In the genomic region with DNA sequence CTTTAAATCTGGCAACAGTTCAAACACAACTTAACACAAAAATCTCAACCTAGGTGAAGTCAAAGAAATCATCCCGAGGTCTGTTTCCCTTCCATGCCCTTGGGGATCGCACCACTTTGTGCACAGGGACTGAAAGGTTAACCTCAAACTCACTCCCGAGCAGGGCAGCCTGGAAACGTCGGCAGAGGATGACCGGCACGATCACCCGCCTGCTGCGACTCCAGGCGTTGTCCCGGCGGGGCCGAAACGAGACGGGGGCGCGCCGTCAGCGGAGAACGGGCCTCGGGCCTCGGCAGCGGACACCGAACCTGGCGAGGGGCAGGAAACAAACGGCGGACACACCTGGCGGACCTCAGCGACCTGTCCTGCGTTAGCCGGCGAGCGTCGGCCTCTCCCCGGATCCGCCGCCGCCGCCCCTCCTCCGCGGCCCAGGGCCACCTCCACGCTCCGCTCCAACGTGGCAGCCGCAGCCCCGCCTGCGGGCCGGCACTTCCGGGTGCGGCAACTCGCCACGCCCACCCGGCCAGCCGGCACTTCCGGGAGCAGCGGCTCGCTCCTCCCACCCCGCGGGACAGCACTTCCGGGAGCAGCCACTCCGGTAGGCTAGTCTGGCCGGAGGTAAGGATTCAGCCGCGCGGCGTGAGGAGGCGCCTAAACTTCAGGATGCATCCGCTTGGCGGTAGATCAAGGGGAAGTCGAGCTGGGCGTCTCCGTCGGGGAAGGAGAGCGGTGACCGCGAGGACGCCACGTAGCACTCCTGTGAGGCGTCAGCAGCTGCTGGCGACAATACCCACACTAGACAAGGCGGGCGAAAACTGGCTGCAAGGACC, we compare ENCODE assay signal across 8 mouse cellular contexts. TPM values are rescaled to one million over a fixed set of nuclear protein-coding genes. Genes with fewer than 3 reads are reported as not detected.
DNase-seq lines count a peak whose midpoint lies in the region; ATAC-seq lines count a peak whose summit lies in the region.

TSS of gene Sec31a (minus strand) at position 474 of the 830 bp plus-strand sequence.

- H3K9me3 ChIP-seq in heart, embryonic 13.5 days: no peaks in the 10 kb centered on the region
- H3K9me3 ChIP-seq in liver, embryonic 12.5 days (replicated peaks): no peaks in the 10 kb centered on the region
- H3K9me3 ChIP-seq in stomach, embryonic 15.5 days: no peaks in the 10 kb centered on the region

- DNase-seq in CD4-positive helper T cell, adult 2 months (ENCODE audit: low read depth, low spot score): peak; percentile 97
- peak; percentile 81 for DNase-seq in brain, embryonic 18.5 days (ENCODE audit: low read depth, low spot score)
- peak; percentile 99 for DNase-seq in kidney, postnatal 10 days
- DNase-seq in natural killer cell, adult 2 months (ENCODE audit: low spot score in 2 of 2): peak; percentile 97

- H3K4me1 ChIP-seq in heart, embryonic 13.5 days: peaks cover 39% of the 10 kb centered on the region
- peaks cover 45% of the 10 kb centered on the region for H3K4me1 ChIP-seq in liver, embryonic 12.5 days
- H3K4me1 ChIP-seq in stomach, embryonic 15.5 days: peaks cover 14% of the 10 kb centered on the region; the same call in 1 of the 2 replicates

- H3K9ac ChIP-seq in heart, embryonic 13.5 days: peak within 1 kb of the TSS; percentile 93
- H3K9ac ChIP-seq in liver, embryonic 12.5 days: peak within 1 kb of the TSS; percentile 78
- peak within 1 kb of the TSS; percentile 86 for H3K9ac ChIP-seq in stomach, embryonic 15.5 days

- H3K4me2 ChIP-seq in heart, embryonic 13.5 days: peak within 1 kb of the TSS; percentile 73
- peak within 1 kb of the TSS; percentile 83 for H3K4me2 ChIP-seq in liver, embryonic 12.5 days
- peak within 1 kb of the TSS; percentile 60 for H3K4me2 ChIP-seq in stomach, embryonic 15.5 days

- peaks cover 30% of the 10 kb centered on the region for H3K36me3 ChIP-seq in heart, embryonic 13.5 days
- H3K36me3 ChIP-seq in liver, embryonic 12.5 days: peaks cover 33% of the 10 kb centered on the region
- H3K36me3 ChIP-seq in stomach, embryonic 15.5 days: peaks cover 27% of the 10 kb centered on the region

- H3K4me3 ChIP-seq in heart, embryonic 13.5 days: peak within 1 kb of the TSS; percentile 87
- peak within 1 kb of the TSS; percentile 77 for H3K4me3 ChIP-seq in liver, embryonic 12.5 days
- peak within 1 kb of the TSS; percentile 97 for H3K4me3 ChIP-seq in stomach, embryonic 15.5 days (replicated peaks)

- H3K27ac ChIP-seq in heart, embryonic 13.5 days (replicated peaks): peak within 1 kb of the TSS; percentile 94
- peak within 1 kb of the TSS; percentile 92 for H3K27ac ChIP-seq in liver, embryonic 12.5 days
- peak within 1 kb of the TSS; percentile 93 for H3K27ac ChIP-seq in stomach, embryonic 15.5 days

- ATAC-seq in erythroid progenitor cell, adult 5-6 weeks (replicated peaks; ENCODE audit: low FRiP score, poor library complexity, severe bottlenecking): peak; percentile 96
- ATAC-seq in heart, embryonic 13.5 days (ENCODE audit: extremely low read depth, insufficient number of reproducible peaks, low FRiP score, low TSS enrichment): peak; percentile 97
- ATAC-seq in liver, embryonic 12.5 days: peak; percentile 96
- peak; percentile 97 for ATAC-seq in stomach, embryonic 15.5 days (ENCODE audit: insufficient read depth, low FRiP score, low read depth)

- WGBS in heart, embryonic 13.5 days: under 1% methylated on average over 76 of the region's 82 CpGs
- under 1% methylated on average over 78 of the region's 82 CpGs for WGBS in liver, embryonic 12.5 days (ENCODE audit: insufficient replicate concordance)
- under 1% methylated on average over 81 of the region's 82 CpGs for WGBS in stomach, embryonic 15.5 days

- H3K27me3 ChIP-seq in heart, embryonic 13.5 days (replicated peaks): no peaks in the 10 kb centered on the region
- no peaks in the 10 kb centered on the region for H3K27me3 ChIP-seq in liver, embryonic 12.5 days (replicated peaks)
- H3K27me3 ChIP-seq in stomach, embryonic 15.5 days (replicated peaks): no peaks in the 10 kb centered on the region

RNA-seq across cellular contexts. Expression of gene Sec31a, which starts in this region (rescaled TPM):
- 23.5 and 56.6 TPM in 2 replicates for total RNA-seq in erythroid progenitor cell, adult 5-6 weeks (2015; ENCODE audit: low replicate concordance)
- total RNA-seq in erythroid progenitor cell, adult 5-6 weeks (2017; ENCODE audit: low replicate concordance): 12.2 and 18.1 TPM in 2 replicates
- 137 and 146 TPM in 2 replicates for polyA plus RNA-seq in heart, embryonic 13.5 days (2015; fragmentation: Nextera tagmentation; extraction: Ambion mirVana)
- polyA plus RNA-seq in liver, embryonic 12.5 days (2016; fragmentation: Nextera tagmentation; extraction: Ambion mirVana): 65.0 and 67.0 TPM in 2 replicates
- 158 and 187 TPM in 2 replicates for polyA plus RNA-seq in stomach, embryonic 15.5 days (2015; fragmentation: Nextera tagmentation; extraction: Ambion mirVana)

Comparison
In these comparisons a context has a peak if more than half of its experiments do, and no peak if none do; other contexts are left out.
1. Peak in every context shown above with its lines: DNase-seq, ATAC-seq, H3K4me3 ChIP-seq and H3K27ac ChIP-seq.